Mouse (Mus musculus) thymus, adult 2 months (tissue): ENCODE measurements at regions not wholly inside any gene's neighbourhood (a gene's known extent, or its start where the extent isn't known, plus 50 kb on each side); places are given as distances from the start of the nearest gene placed in this dataset.

Experiments used
- CTCF ChIP-seq: fragments of 200-500 bp; IDR thresholded peaks from 2 replicates; pipeline ENCODE4 v1.5.1; 2012; ENCODE audit warnings: mild to moderate bottlenecking, control low read depth, low read length, moderate library complexity, borderline replicate concordance; ENCODE audit not compliant: control insufficient read depth, poor library complexity, insufficient read depth; ENCODE audit errors: extremely low read depth
- POLR2A ChIP-seq: fragments of 200-500 bp; IDR thresholded peaks from 2 replicates; pipeline ENCODE4 v1.6.1; 2012; ENCODE audit warnings: mild to moderate bottlenecking, low read length, control low read depth, moderate library complexity; ENCODE audit not compliant: control insufficient read depth, poor library complexity, insufficient read depth; ENCODE audit errors: extremely low read depth

DNA sequence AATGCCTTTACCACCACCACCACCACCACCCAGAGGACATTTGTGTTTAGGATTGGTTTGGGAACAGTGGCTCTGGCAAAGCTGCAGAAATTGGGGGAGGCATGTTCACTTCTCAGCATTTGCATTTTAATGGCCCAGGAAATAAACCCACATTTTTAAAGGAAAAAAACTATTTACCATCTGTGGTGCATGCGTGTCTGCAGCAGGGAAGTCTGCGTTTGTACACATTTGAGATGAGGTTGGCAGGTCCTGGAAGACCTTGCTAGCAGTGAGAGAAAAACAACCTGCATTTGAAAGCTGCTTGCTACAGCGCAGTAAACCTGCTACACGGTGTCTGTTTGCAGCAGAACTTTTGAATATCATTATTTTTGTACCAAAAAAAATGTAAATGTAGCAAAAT lies 100.1 kb upstream of the Nampt start:
- TF ChIP-seq CTCF (no peak), POLR2A (no peak)
